Mouse (Mus musculus): ENCODE measurements around the gene Ajap1. TPM values are rescaled to one million over a fixed set of nuclear protein-coding genes. Genes with fewer than 3 reads are reported as not detected.
A peak's percentile ranks its signal among the peaks of the same experiment; 100 is the strongest.

Ajap1 gene
- polyA plus RNA-seq (2016; fragmentation: Nextera tagmentation; extraction: Ambion mirVana) = 2.2 and 2.4 TPM in 2 replicates

- DNase-seq (ENCODE audit: low spot score) = peak; percentile 85
- under 1% methylated on average over 98 of the region's 114 CpGs for WGBS
- Histone ChIP-seq H3K27ac (replicated peaks) (peak within 1 kb of the TSS; percentile 87), H3K9me3 (replicated peaks) (no peaks in the 10 kb centered on the region), H3K4me1 (peaks cover 84% of the 10 kb centered on the region), H3K36me3 (no peaks in the 10 kb centered on the region), H3K27me3 (ENCODE audit: low read depth, poor library complexity, severe bottlenecking) (peaks cover 84% of the 10 kb centered on the region), H3K4me3 (peak within 1 kb of the TSS; percentile 75)
These were observed at the start of gene Ajap1 for GRCm38 (mm10) chr4:153482459-153483338. Ajap1 (minus strand) TSS chr4:153482811.

- no peak for DNase-seq (ENCODE audit: low spot score)
- Histone ChIP-seq H3K27ac (replicated peaks) (no peak overlapping the region), H3K4me3 (no peak overlapping the region), H3K36me3 (no peaks in the 10 kb centered on the region), H3K27me3 (ENCODE audit: low read depth, poor library complexity, severe bottlenecking) (no peaks in the 10 kb centered on the region), H3K4me1 (0 out of 2 replicates have a peak, but pooled peaks cover 5% of the 10 kb centered on the region), H3K9me3 (replicated peaks) (no peaks in the 10 kb centered on the region)
- 80% methylated on average over 14 of the region's 14 CpGs for WGBS
These were observed 47.9 kb upstream of the Ajap1 start for GRCm38 (mm10) chr4:153530536-153530935.

- Histone ChIP-seq H3K27ac (replicated peaks) (no peak overlapping the region), H3K4me1 (no peaks in the 10 kb centered on the region), H3K9me3 (replicated peaks) (no peaks in the 10 kb centered on the region), H3K4me3 (no peak overlapping the region), H3K27me3 (ENCODE audit: low read depth, poor library complexity, severe bottlenecking) (peaks cover 13% of the 10 kb centered on the region), H3K36me3 (no peaks in the 10 kb centered on the region)
- no peak for DNase-seq (ENCODE audit: low spot score)
- WGBS = 50% methylated on average over 1 of the region's 1 CpGs
These were observed 39.0 kb upstream of the Ajap1 start for GRCm38 (mm10) chr4:153521601-153522000.

DNA sequence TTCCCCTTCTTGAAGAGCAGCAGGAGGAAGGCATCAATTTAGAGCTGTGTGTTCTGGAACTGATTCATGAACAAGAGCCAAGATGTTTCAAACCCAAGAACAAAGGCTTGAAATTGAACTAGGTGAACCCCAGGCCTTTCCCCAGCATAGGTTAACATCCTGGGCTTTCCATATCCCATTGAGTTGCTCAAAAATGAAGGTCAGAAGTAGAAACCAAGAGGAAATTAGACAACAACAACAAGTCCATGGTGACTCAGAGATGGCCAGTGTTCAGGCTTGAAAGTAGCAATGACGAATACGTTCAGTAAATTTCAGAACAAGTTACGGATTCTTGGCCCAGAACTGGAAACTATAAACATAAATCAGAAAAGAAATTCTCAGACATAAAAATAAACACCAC is 37.3 kb upstream of the Ajap1 start:
- no peak overlapping the region for H3K4me3 ChIP-seq
- H3K9me3 ChIP-seq (replicated peaks) = no peaks in the 10 kb centered on the region
- no peaks in the 10 kb centered on the region for H3K36me3 ChIP-seq
- H3K4me1 ChIP-seq = peaks cover 14% of the 10 kb centered on the region
- H3K27me3 ChIP-seq (ENCODE audit: low read depth, poor library complexity, severe bottlenecking) = peaks cover 13% of the 10 kb centered on the region
- no peak overlapping the region for H3K27ac ChIP-seq (replicated peaks)
- WGBS = 96% methylated on average over 3 of the region's 3 CpGs
- DNase-seq (ENCODE audit: low spot score) = no peak

DNA sequence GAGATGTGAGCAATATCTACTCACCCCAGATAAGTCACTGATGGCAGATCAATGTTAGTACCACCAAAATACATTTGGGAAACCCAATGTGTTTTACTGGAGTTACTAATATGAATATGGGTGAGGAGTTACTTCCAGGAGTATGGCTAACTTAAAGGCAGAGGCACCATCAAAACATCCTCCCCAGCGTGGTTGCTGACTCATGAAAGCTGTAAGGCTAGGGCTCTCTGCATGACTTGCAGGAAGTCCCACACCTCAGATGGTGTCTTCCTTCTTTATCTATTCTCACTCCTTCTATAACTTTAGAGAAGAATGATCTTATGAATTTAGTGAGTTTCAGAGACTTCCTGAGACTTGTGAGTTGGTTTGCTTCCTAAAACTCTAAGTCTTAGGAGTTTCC is 36.7 kb upstream of the Ajap1 start:
- H3K27me3 ChIP-seq (ENCODE audit: low read depth, poor library complexity, severe bottlenecking) = peaks cover 10% of the 10 kb centered on the region
- no peak overlapping the region for H3K27ac ChIP-seq (replicated peaks)
- WGBS = 90% methylated on average over 1 of the region's 1 CpGs
- peaks cover 14% of the 10 kb centered on the region for H3K4me1 ChIP-seq
- DNase-seq (ENCODE audit: low spot score) = no peak
- no peak overlapping the region for H3K4me3 ChIP-seq
- H3K36me3 ChIP-seq = no peaks in the 10 kb centered on the region
- no peaks in the 10 kb centered on the region for H3K9me3 ChIP-seq (replicated peaks)

GRCm38 (mm10) chr4:153515786-153516185 is 33.2 kb upstream of the Ajap1 start:
- Histone ChIP-seq H3K4me3 (no peak overlapping the region), H3K4me1 (peaks cover 14% of the 10 kb centered on the region), H3K27ac (replicated peaks) (peak overlapping the region; percentile 53; the same call in 1 of the 2 replicates), H3K36me3 (no peaks in the 10 kb centered on the region), H3K9me3 (replicated peaks) (no peaks in the 10 kb centered on the region), H3K27me3 (ENCODE audit: low read depth, poor library complexity, severe bottlenecking) (no peaks in the 10 kb centered on the region)
- no peak for DNase-seq (ENCODE audit: low spot score)
- 64% methylated on average over 10 of the region's 10 CpGs for WGBS

GRCm38 (mm10) chr4:153514071-153514470 is 31.5 kb upstream of the Ajap1 start:
- H3K36me3 ChIP-seq = no peaks in the 10 kb centered on the region
- peaks cover 14% of the 10 kb centered on the region for H3K4me1 ChIP-seq
- H3K9me3 ChIP-seq (replicated peaks) = no peaks in the 10 kb centered on the region; the same call in 1 of the 2 replicates
- DNase-seq (ENCODE audit: low spot score) = no peak
- H3K27me3 ChIP-seq (ENCODE audit: low read depth, poor library complexity, severe bottlenecking) = no peaks in the 10 kb centered on the region
- no peak overlapping the region for H3K4me3 ChIP-seq
- 88% methylated on average over 6 of the region's 6 CpGs for WGBS
- H3K27ac ChIP-seq (replicated peaks) = no peak overlapping the region

GRCm38 (mm10) chr4:153511530-153511929 is 28.9 kb upstream of the Ajap1 start:
- Histone ChIP-seq H3K9me3 (replicated peaks) (peaks cover 6% of the 10 kb centered on the region), H3K36me3 (no peaks in the 10 kb centered on the region), H3K27me3 (ENCODE audit: low read depth, poor library complexity, severe bottlenecking) (no peaks in the 10 kb centered on the region), H3K27ac (replicated peaks) (no peak overlapping the region), H3K4me1 (peaks cover 14% of the 10 kb centered on the region), H3K4me3 (no peak overlapping the region)
- 95% methylated on average over 1 of the region's 1 CpGs for WGBS
- no peak for DNase-seq (ENCODE audit: low spot score)

DNA sequence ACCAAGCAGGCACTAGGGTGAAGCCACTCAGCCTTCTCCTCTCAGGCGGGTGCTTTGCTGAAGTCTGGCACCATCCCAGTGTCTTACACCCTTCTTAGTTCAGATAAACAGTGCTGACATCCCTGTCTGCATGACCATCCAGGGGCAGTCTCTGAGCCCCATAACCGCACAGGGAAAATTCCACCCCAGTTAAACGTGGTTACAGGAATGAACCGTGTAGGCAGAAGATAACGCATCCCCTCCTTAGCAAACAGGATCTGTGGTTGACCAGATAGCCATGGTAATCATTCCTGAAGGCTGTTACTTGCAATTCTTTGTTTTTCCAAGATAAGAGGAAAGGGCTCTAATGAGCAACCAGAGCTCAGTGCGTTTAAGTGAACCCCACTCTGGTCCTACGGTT is 19.3 kb upstream of the Ajap1 start:
- DNase-seq (ENCODE audit: low spot score) = no peak
- Histone ChIP-seq H3K27ac (replicated peaks) (no peak overlapping the region), H3K9me3 (replicated peaks) (no peaks in the 10 kb centered on the region), H3K27me3 (ENCODE audit: low read depth, poor library complexity, severe bottlenecking) (no peaks in the 10 kb centered on the region), H3K4me1 (peaks cover 13% of the 10 kb centered on the region), H3K4me3 (no peak overlapping the region), H3K36me3 (no peaks in the 10 kb centered on the region)
- WGBS = 91% methylated on average over 7 of the region's 7 CpGs

DNA sequence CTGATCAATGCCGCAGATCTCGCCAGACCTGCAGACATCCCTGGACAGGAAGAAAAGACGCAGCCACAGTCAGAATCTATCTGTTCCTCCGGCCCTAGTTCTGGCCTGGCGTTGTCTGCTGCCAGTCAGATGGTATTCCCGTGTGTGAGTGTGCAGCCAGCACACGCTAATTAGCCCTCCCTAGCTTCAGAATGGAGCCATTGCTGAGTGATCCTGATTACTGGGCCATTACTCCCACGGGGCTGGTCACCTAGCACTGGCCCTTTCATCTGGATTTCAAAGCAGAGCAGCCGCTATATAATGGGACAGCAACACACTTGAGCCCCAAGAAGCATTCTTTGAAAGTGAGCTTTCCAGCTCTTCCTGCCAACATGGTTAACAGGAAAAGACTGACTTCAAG is 9.8 kb upstream of the Ajap1 start:
- Histone ChIP-seq H3K4me1 (peaks cover 6% of the 10 kb centered on the region; the same call in 1 of the 2 replicates), H3K27ac (replicated peaks) (no peak overlapping the region), H3K9me3 (replicated peaks) (no peaks in the 10 kb centered on the region), H3K36me3 (no peaks in the 10 kb centered on the region), H3K4me3 (no peak overlapping the region), H3K27me3 (ENCODE audit: low read depth, poor library complexity, severe bottlenecking) (peaks cover 9% of the 10 kb centered on the region)
- WGBS = 74% methylated on average over 9 of the region's 9 CpGs
- DNase-seq (ENCODE audit: low spot score) = no peak

DNA sequence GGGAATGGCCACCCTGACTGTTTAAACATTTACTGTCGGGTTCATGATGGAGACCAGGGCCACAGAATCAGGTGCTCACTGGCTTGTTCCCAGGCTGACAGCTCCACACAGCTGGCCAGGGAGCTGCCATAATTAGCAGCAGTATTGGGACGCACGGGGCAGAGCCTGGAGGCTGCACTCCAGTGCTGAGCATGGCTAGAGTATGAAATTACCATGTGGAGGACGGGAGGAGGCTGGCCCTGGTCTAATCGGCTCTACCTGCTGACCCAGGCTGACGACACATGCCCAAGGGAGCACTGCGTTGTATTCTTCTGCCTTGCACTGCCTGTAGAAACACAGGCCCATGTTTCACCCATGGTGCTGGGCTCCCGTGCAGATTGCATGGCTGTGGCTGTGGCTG is 6.5 kb upstream of the Ajap1 start:
- no peak for DNase-seq (ENCODE audit: low spot score)
- 85% methylated on average over 8 of the region's 8 CpGs for WGBS
- Histone ChIP-seq H3K4me3 (no peak overlapping the region), H3K9me3 (replicated peaks) (no peaks in the 10 kb centered on the region), H3K27me3 (ENCODE audit: low read depth, poor library complexity, severe bottlenecking) (peaks cover 29% of the 10 kb centered on the region), H3K4me1 (peaks cover 27% of the 10 kb centered on the region), H3K27ac (replicated peaks) (no peak overlapping the region), H3K36me3 (no peaks in the 10 kb centered on the region)

- WGBS = 37% methylated on average over 4 of the region's 4 CpGs
- DNase-seq (ENCODE audit: low spot score) = no peak
- Histone ChIP-seq H3K9me3 (replicated peaks) (no peaks in the 10 kb centered on the region), H3K27me3 (ENCODE audit: low read depth, poor library complexity, severe bottlenecking) (peaks cover 58% of the 10 kb centered on the region), H3K4me1 (peaks cover 54% of the 10 kb centered on the region), H3K36me3 (no peaks in the 10 kb centered on the region), H3K4me3 (no peak overlapping the region), H3K27ac (replicated peaks) (no peak overlapping the region)
These were observed 3.3 kb upstream of the Ajap1 start for GRCm38 (mm10) chr4:153485913-153486312.

GRCm38 (mm10) chr4:153484392-153484791 is 1.8 kb upstream of the Ajap1 start:
- Histone ChIP-seq H3K27me3 (ENCODE audit: low read depth, poor library complexity, severe bottlenecking) (peaks cover 74% of the 10 kb centered on the region), H3K4me3 (peak overlapping the region; percentile 75), H3K36me3 (no peaks in the 10 kb centered on the region), H3K27ac (replicated peaks) (0 out of 2 replicates have a peak overlapping the region, but pooled peaks have one; percentile 87), H3K4me1 (peaks cover 67% of the 10 kb centered on the region), H3K9me3 (replicated peaks) (no peaks in the 10 kb centered on the region)
- peak; percentile 86 for DNase-seq (ENCODE audit: low spot score)
- 1% methylated on average over 7 of the region's 7 CpGs for WGBS

Data from midbrain, embryonic 10.5 days (tissue).